Mouse (Mus musculus): Measurements from ENCODE around the gene Polr2i.
"Not testable (repeated sequence)": the region's sequence is repeated elsewhere in the genome, so short reads cannot be mapped to it uniquely, and the experiment has no call there.

Polr2i gene

DNA sequence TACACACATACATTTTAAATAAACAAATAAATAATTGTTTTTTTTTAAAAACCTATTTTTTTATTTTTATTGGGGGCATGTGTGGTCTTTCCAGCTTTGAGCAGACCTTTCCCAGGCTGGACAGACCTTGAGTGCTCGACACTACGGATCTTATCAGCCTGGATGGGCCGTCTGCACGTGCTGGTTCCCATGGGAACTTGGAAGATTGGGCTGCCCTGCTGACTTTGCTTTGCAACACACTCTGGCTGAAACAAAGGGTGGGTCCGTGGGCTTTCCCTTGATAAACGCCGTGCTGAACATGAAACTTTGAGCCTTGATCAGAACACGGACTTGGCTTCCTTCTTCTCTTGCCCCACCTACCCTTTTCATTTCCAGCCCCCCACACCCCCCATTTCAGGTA lies 27.4 kb upstream of the Polr2i start:
- in situ Hi-C loops (cut with MboI), result no loop called here

GRCm38 (mm10) chr7:30205383-30205782 lies 26.4 kb upstream of the Polr2i start:
- in situ Hi-C loops (cut with MboI), result no loop called here

DNA sequence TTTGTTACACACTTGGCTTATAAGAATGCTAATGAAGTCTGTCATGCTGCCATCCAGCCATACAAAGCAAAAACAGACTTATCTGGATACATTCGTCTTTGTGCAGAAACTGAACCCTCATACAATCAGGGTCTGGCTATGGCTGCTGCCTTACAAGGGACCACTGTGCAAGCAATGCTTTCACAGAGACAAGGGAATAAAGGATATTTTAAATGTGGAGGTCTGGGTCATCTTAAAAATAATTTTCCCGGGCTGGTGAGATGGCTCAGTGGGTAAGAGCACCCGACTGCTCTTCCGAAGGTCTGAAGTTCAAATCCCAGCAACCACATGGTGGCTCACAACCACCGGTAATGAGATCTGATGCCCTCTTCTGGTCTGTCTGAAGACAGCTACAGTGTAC lies 25.4 kb upstream of the Polr2i start:
- in situ Hi-C loops (cut with MboI), result not testable (repeated sequence)

DNA sequence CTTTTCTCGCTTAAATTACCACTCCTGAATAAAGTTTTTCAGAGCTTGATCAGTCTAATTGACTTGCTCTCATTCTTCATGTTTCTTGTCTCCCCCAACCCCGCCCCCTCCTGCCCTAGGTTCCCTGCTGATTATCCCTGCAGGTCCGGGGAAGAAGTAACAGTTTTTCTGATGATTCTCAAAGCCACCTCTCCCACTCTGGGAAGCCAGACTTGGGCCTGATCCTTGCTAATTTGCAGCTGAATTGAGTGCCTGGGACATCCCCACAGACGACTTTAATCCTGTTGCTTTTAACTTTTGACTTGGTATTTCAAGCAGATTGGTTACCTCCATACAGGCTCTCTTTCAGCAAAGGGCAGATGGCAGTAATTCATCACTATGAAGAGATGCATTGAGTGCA lies 20.7 kb upstream of the Polr2i start:
- in situ Hi-C loops (cut with MboI), result no loop called here

GRCm38 (mm10) chr7:30213881-30214280 lies 17.9 kb upstream of the Polr2i start:
- in situ Hi-C loops (cut with MboI), result no loop called here

- in situ Hi-C loops (cut with MboI), result loop anchor here (5.0 kb wide), 1 partner anchor 34 kb away; the partner anchor contains the start of gene Cox7a1
Measured at GRCm38 (mm10) chr7:30215875-30216274, 15.9 kb upstream of the Polr2i start.

DNA sequence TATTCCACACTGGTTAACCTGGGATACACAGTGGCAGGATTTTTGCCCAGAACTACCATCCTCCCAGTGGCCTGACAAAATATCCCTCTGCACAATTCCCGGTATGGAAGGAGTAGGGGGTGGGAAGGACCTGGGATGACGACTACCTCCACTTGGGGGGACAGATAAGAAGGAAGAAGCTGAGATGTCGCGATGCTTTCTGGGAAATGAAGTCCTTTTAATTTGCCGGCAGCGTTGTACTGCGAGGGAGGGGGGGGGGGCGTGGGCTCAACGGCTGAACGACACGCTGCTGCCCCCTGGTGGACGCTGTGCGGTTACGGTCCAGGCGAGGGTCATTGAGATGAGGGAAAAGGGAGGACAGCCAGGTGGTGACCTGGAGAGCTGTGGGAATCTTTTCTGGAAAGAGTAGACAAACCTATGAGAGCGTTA lies 15.0 kb upstream of the Polr2i start:
- in situ Hi-C loops (cut with MboI), result loop anchor here (5.0 kb wide), 1 partner anchor 34 kb away; the partner anchor contains the start of gene Cox7a1

DNA sequence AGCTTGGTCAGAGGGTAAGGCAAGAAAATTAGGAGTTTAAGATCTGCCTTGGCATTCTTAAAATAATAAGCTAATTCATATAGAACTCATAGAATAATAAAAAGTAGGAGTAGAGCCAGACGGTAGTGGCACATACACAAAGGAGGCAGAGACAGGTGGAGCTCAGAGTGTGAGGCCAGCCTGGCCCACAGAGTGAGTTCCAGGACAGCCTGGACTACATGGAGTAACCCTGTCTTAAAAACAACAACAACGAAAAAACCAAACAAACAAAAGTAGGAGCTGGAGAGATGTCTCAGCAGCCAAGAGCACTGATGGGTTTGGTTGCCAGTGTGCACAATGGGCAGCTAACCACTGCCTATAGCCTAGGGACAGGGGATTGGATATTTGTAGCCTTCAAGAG lies 14.5 kb upstream of the Polr2i start:
- in situ Hi-C loops (cut with MboI), result loop anchor here (5.0 kb wide), 1 partner anchor 35 kb away; the partner anchor contains the start of gene Cox7a1

- in situ Hi-C loops (cut with MboI), result loop anchor here (5.0 kb wide), 1 partner anchor 37 kb away; the partner anchor contains the start of gene Cox7a1
Measured at GRCm38 (mm10) chr7:30219293-30220007, 12.3 kb upstream of the Polr2i start.

GRCm38 (mm10) chr7:30220008-30220356 lies 11.8 kb upstream of the Polr2i start:
- in situ Hi-C loops (cut with MboI), result no loop called here

DNA sequence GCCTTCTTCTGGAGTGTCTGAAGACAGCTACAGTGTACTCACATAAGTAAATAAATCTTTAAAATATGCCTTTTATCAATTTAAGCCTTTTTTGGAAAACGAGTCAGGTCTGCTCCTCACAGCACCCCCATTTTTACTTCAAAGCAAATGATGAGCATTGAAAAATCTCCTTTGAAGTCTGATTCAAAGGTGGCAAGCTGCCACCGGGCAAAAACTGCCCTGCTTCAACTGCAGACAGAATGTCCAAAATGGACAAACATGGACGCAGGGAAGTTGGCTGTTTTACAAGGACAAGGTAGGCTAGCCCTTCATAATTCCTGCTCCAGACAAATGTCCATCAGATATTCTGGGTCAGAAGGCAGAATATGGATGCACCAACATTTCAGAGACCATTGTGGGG lies 10.3 kb upstream of the Polr2i start:
- in situ Hi-C loops (cut with MboI), result no loop called here

DNA sequence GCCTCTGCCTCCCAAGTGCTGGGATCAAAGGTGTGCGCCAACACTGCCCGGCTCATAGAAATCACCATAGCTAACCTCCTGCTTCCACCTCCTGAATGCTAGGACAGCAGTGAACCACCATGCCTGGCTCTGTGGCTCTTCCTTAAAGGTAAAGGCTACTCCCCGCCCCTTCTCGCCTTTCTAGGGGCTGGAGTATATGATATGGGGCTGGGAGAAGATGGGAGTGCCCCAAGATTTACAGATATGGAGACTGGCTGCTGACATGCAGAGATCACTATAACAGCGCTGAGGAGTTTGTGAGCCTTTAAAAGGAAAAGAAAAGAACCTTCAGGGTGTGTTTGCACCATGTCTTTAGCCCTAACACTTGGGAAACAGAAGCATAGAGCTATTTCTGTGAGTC lies 9.5 kb upstream of the Polr2i start:
- in situ Hi-C loops (cut with MboI), result no loop called here

DNA sequence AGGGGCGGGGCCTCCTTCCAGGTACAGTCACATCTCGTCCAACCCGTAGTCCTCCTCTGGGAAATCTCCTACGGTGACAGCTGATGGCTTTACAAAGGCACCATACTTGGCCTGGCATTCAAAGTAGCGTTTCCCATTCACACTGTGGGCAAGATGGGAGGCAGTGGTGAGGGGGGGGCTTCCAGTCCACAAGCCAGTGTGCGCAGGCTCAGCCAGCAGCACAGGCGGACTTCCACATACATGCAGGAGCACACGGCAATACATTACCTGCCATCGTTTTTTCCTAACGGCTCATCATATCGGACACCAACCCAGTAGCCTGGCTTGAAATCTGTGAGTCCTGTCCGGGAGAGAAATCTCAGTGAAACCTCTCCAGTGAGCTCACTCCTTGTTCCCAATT lies 7.5 kb upstream of the Polr2i start:
- in situ Hi-C loops (cut with MboI), result no loop called here

GRCm38 (mm10) chr7:30231328-30231668 lies 450 bp upstream of the Polr2i start:
- in situ Hi-C loops (cut with MboI), result no loop called here

DNA sequence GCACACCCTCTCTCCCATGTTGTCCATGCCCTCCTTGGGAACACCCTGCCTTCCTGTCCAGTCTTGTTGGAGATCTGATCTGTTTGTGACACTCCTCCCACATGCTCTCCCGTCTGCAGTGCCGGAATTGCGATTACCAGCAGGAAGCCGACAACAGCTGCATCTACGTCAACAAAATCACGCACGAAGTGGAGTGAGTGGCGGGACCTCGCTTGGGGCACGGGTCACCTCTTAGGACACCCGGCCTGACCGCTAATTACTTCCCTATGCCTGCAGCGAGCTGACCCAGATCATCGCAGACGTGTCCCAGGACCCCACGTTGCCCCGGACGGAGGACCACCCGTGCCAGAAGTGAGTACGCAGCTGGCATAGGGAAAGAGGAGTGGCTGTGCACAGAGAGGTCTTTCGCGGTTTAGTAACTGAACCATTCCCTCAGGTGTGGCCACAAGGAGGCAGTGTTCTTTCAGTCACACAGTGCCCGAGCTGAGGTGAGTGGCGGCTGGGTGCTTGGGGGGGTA lies 942 bp downstream of the Polr2i start:
- in situ Hi-C loops (cut with MboI), result no loop called here

- in situ Hi-C loops (cut with MboI), result no loop called here
Measured at GRCm38 (mm10) chr7:30233387-30233786, 1.6 kb downstream of the Polr2i start.

GRCm38 (mm10) chr7:30234276-30234858 lies 2.6 kb downstream of the Polr2i start:
- in situ Hi-C loops (cut with MboI), result no loop called here

DNA sequence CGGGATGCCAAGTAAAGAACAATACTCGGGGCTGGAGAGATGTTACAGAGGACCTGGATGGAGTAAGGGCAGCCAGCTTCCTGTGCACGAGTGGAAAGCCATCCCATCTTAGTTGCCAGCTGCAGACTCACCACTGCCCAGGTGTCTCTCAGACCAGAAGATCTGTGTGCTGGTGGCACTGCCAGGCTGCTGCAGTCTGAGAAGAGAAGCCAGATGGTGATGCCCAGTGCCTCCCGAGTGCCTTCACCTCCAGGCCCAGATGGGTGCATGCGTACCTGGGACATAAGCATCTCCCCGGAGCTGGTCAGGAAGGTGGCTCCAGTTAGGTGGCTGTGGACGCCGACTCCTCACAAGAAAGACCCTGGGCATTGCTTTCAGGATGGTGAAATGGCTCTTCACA lies 3.3 kb downstream of the Polr2i start:
- in situ Hi-C loops (cut with MboI), result no loop called here

- in situ Hi-C loops (cut with MboI), result no loop called here
Measured at GRCm38 (mm10) chr7:30235625-30236024, 3.9 kb downstream of the Polr2i start, which contains the start of gene Ovol3. TSS of gene Ovol3 (minus strand) at chr7:30235725.

- in situ Hi-C loops (cut with MboI), result not testable (repeated sequence)
Measured at GRCm38 (mm10) chr7:30237374-30237773, 5.6 kb downstream of the Polr2i start.

DNA sequence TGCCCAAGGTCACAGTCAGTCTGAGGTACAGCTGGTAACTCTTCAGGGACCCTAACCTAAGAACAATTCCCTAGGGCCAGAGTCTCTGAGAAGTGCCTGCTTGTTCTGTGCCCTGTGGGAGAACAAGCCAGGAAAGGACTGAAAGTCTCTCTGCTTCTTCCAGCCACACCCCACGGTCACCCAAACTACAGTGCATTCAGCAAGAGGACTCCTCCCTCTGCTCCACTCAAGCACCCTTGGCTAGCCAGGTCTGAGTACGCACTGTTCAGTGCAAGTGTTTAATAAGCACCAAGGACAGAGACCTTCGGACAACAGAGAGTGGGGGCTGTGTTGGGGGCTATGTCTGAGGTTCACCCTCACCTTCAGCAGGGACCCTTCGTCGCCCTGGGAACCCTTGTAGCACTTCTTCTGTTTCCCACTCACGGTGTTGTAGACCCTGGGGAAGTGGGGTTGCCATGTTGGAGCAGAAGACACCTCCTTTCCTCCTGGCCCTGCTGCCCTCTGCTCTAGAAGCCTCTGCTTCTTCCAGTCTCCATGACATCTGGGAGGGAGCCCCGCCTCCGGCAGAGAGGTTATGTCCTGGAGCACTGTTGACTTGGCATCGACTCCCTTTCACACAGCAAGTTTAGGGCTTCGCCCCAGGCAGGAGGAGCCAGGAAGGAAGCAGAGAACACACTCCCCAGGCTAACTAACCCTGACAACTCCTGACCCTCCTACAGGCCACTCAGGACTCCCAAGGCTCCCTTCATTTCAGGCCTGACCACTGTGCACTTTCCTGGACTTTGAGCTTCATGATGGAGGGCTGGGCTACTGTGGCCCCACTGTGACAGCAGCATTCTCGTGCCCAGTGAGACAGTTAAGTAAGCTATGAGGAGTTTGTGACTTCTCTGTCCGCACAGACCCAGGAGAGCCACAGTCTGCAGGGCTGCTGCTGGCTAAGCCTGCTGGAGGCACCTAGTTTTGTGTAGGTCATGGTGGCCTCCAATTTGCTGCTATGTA lies 20.5 kb downstream of the Polr2i start:
- in situ Hi-C loops (cut with MboI), result no loop called here

DNA sequence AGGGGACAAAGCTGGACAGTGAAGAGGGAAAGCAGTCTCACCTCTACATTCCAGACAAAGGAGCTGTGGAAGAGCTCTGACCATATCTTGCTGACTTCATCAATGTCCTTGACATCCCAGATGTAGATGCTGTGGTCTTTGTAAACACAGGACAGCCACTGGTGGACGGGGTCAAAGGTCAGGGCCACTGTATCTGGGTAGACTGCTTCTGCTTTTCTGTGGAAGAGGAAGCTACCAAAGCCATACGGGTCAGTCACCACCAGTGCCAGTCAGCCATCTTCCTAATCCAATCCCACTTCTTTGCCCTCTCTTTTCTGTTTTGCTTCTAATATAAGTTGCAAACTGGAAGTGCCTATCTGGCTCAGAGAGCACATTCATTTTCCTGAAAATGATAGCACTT lies 33.3 kb downstream of the Polr2i start:
- in situ Hi-C loops (cut with MboI), result no loop called here
